Mouse (Mus musculus) liver, adult 2 months (tissue): ENCODE results near the gene Phc2.

Experiments
- CTCF ChIP-seq: fragments of 200-500 bp; IDR thresholded peaks from 2 replicates; pipeline ENCODE4 v1.5.1; 2011; ENCODE audit warnings: low read depth, low read length, control low read depth
- POLR2A ChIP-seq: fragments of 200-500 bp; IDR thresholded peaks from 2 replicates; pipeline ENCODE4 v1.6.1; 2011; ENCODE audit warnings: low read length, control low read depth; ENCODE audit not compliant: insufficient read depth; ENCODE audit errors: extremely low read depth

- no peak for TF ChIP-seq POLR2A
- no peak for TF ChIP-seq CTCF
Observed at GRCm38 (mm10) chr4:128689739-128690304, 35.3 kb downstream of the Phc2 start.
